Mouse (Mus musculus): ENCODE data around the gene Tmem235. TPM values are rescaled to one million over a fixed set of nuclear protein-coding genes. Genes with fewer than 3 reads are reported as not detected.

Tmem235 gene
- total RNA-seq, 1 experiment: 0.36 TPM

GRCm38 (mm10) chr11:117848271-117848984 lies 12.1 kb upstream of the Tmem235 start:
- no peak for TF ChIP-seq MAFK (IDR thresholded peaks at IDR 0.05; ENCODE audit: insufficient read depth, low read depth, low read length)
- in situ Hi-C loops (cut with MboI; ENCODE audit: low sequenced_read_pairs in 2 of 2, unreplicated experiment in 2 of 2): no loop called here
- H3K9me3 ChIP-seq (ENCODE audit: control insufficient read depth, insufficient read depth, low read depth, low read length): no peaks in the 10 kb centered on the region
- peak overlapping the region; percentile 73 for H3K9ac ChIP-seq (ENCODE audit: insufficient read depth, low read depth, low read length, poor library complexity, severe bottlenecking)
- no peak for DNase-seq (ENCODE audit: low read depth, low spot score)
- H3K4me3 ChIP-seq (ENCODE audit: insufficient read depth in 1 of 2, low read depth in 1 of 2, low read length in 2 of 2, poor library complexity in 1 of 2, severe bottlenecking in 1 of 2): peak overlapping the region; percentile 73 to 99
- H3K36me3 ChIP-seq (ENCODE audit: control insufficient read depth, insufficient read depth, low read length, poor library complexity, severe bottlenecking): peaks cover 13% of the 10 kb centered on the region
- H3K27ac ChIP-seq (ENCODE audit: insufficient read depth, low read depth, low read length, poor library complexity, severe bottlenecking): peak overlapping the region; percentile 58
- H3K4me1 ChIP-seq (ENCODE audit: control insufficient read depth in 2 of 2, insufficient read depth in 2 of 2, low read length in 2 of 2, poor library complexity in 1 of 2): peaks cover 0 to 12% of the 10 kb centered on the region in 2 experiments; a peak in 2 of 4 replicates

- Histone ChIP-seq H3K36me3 (ENCODE audit: control insufficient read depth, insufficient read depth, low read length, poor library complexity, severe bottlenecking) (peaks cover 17% of the 10 kb centered on the region), H3K27ac (ENCODE audit: insufficient read depth, low read depth, low read length, poor library complexity, severe bottlenecking) (peak within 1 kb of the TSS; percentile 94), H3K9me3 (ENCODE audit: control insufficient read depth, insufficient read depth, low read depth, low read length) (no peaks in the 10 kb centered on the region), H3K4me1 (ENCODE audit: control insufficient read depth in 2 of 2, insufficient read depth in 2 of 2, low read length in 2 of 2, poor library complexity in 1 of 2) (peaks cover 0 to 12% of the 10 kb centered on the region in 2 experiments; a peak in 2 of 4 replicates), H3K9ac (ENCODE audit: insufficient read depth, low read depth, low read length, poor library complexity, severe bottlenecking) (peak within 1 kb of the TSS; percentile 98), H3K4me3 (ENCODE audit: insufficient read depth in 1 of 2, low read depth in 1 of 2, low read length in 2 of 2, poor library complexity in 1 of 2, severe bottlenecking in 1 of 2) (peak within 1 kb of the TSS; percentile 96 to 99)
- peak; percentile 90 for DNase-seq (ENCODE audit: low read depth, low spot score)
- no peak for TF ChIP-seq CHD2 (IDR thresholded peaks at IDR 0.05; ENCODE audit: low read depth, low read length)
- no peak for TF ChIP-seq ZC3H11A (IDR thresholded peaks at IDR 0.05; ENCODE audit: borderline replicate concordance, low read depth, low read length)
- TF ChIP-seq MAFK (IDR thresholded peaks at IDR 0.05; ENCODE audit: insufficient read depth, low read depth, low read length): no peak
- TF ChIP-seq ZNF384 (IDR thresholded peaks at IDR 0.05; ENCODE audit: low read depth, low read length): no peak
- 0 out of 2 replicates have a peak, but pooled peaks have one; percentile 44 for TF ChIP-seq HCFC1 (IDR thresholded peaks at IDR 0.05; ENCODE audit: borderline replicate concordance, insufficient read depth, low read length)
- in situ Hi-C loops (cut with MboI; ENCODE audit: low sequenced_read_pairs in 2 of 2, unreplicated experiment in 2 of 2): no loop called here
These were observed 11.4 kb upstream of the Tmem235 start, which contains the start of gene Birc5 for GRCm38 (mm10) chr11:117848985-117849671. TSS of gene Birc5 (plus strand) at chr11:117849251.

- no peak overlapping the region for H3K9ac ChIP-seq (ENCODE audit: insufficient read depth, low read depth, low read length, poor library complexity, severe bottlenecking)
- no peak overlapping the region for H3K4me3 ChIP-seq (ENCODE audit: insufficient read depth in 1 of 2, low read depth in 1 of 2, low read length in 2 of 2, poor library complexity in 1 of 2, severe bottlenecking in 1 of 2)
- peaks cover 44% of the 10 kb centered on the region for H3K36me3 ChIP-seq (ENCODE audit: control insufficient read depth, insufficient read depth, low read length, poor library complexity, severe bottlenecking)
- DNase-seq (ENCODE audit: low read depth, low spot score): no peak
- in situ Hi-C loops (cut with MboI; ENCODE audit: low sequenced_read_pairs in 2 of 2, unreplicated experiment in 2 of 2): loop anchor here in 1 of 2 experiments (25.0 kb wide), 1 partner anchor 384 kb away; the partner anchor contains the start of gene Cyth1
- H3K9me3 ChIP-seq (ENCODE audit: control insufficient read depth, insufficient read depth, low read depth, low read length): no peaks in the 10 kb centered on the region
- no peak overlapping the region for H3K27ac ChIP-seq (ENCODE audit: insufficient read depth, low read depth, low read length, poor library complexity, severe bottlenecking)
- H3K4me1 ChIP-seq (ENCODE audit: control insufficient read depth in 2 of 2, insufficient read depth in 2 of 2, low read length in 2 of 2, poor library complexity in 1 of 2): peaks cover 0 to 4% of the 10 kb centered on the region in 2 experiments; a peak in 1 of 4 replicates
- TF ChIP-seq CHD2 (IDR thresholded peaks at IDR 0.05; ENCODE audit: low read depth, low read length): no peak
- no peak for TF ChIP-seq HCFC1 (IDR thresholded peaks at IDR 0.05; ENCODE audit: borderline replicate concordance, insufficient read depth, low read length)
- no peak for TF ChIP-seq ZNF384 (IDR thresholded peaks at IDR 0.05; ENCODE audit: low read depth, low read length)
- TF ChIP-seq ZC3H11A (IDR thresholded peaks at IDR 0.05; ENCODE audit: borderline replicate concordance, low read depth, low read length): no peak
- TF ChIP-seq MAFK (IDR thresholded peaks at IDR 0.05; ENCODE audit: insufficient read depth, low read depth, low read length): no peak
These were observed 7.7 kb upstream of the Tmem235 start for GRCm38 (mm10) chr11:117852875-117853274.

DNA sequence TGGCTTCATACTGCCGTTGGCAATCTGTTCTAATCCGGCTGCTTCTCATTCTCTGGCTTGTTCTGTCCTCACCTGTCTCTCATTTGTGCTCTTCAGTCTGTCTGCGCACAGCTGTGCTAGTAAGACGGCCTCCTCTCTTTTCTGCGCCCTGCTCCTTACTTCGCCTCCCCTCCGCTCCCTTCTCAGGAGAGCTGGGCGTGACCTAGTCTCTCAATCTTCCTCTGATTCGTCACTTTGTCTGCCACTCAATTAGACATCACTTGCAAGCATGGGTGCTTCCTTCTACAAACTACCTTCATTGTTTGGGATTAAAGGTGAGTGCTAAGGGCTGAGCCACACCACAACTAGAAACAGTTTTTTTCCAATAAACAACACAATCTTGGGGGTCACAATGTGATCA lies 6.3 kb upstream of the Tmem235 start:
- H3K36me3 ChIP-seq (ENCODE audit: control insufficient read depth, insufficient read depth, low read length, poor library complexity, severe bottlenecking): peaks cover 51% of the 10 kb centered on the region
- H3K9ac ChIP-seq (ENCODE audit: insufficient read depth, low read depth, low read length, poor library complexity, severe bottlenecking): no peak overlapping the region; the same call in 1 of the 2 replicates
- peaks cover 0 to 14% of the 10 kb centered on the region in 2 experiments; a peak in 1 of 4 replicates for H3K4me1 ChIP-seq (ENCODE audit: control insufficient read depth in 2 of 2, insufficient read depth in 2 of 2, low read length in 2 of 2, poor library complexity in 1 of 2)
- no peak overlapping the region for H3K4me3 ChIP-seq (ENCODE audit: insufficient read depth in 1 of 2, low read depth in 1 of 2, low read length in 2 of 2, poor library complexity in 1 of 2, severe bottlenecking in 1 of 2)
- DNase-seq (ENCODE audit: low read depth, low spot score): no peak
- in situ Hi-C loops (cut with MboI; ENCODE audit: low sequenced_read_pairs in 2 of 2, unreplicated experiment in 2 of 2): loop anchor here in 1 of 2 experiments (25.0 kb wide), 1 partner anchor 383 kb away; the partner anchor contains the start of gene Cyth1
- no peak for TF ChIP-seq MAFK (IDR thresholded peaks at IDR 0.05; ENCODE audit: insufficient read depth, low read depth, low read length)
- TF ChIP-seq ZNF384 (IDR thresholded peaks at IDR 0.05; ENCODE audit: low read depth, low read length): no peak
- no peak for TF ChIP-seq ZC3H11A (IDR thresholded peaks at IDR 0.05; ENCODE audit: borderline replicate concordance, low read depth, low read length)
- no peak for TF ChIP-seq HCFC1 (IDR thresholded peaks at IDR 0.05; ENCODE audit: borderline replicate concordance, insufficient read depth, low read length)
- TF ChIP-seq CHD2 (IDR thresholded peaks at IDR 0.05; ENCODE audit: low read depth, low read length): peak; percentile 25; the same call in 1 of the 2 replicates
- H3K27ac ChIP-seq (ENCODE audit: insufficient read depth, low read depth, low read length, poor library complexity, severe bottlenecking): no peak overlapping the region
- H3K9me3 ChIP-seq (ENCODE audit: control insufficient read depth, insufficient read depth, low read depth, low read length): no peaks in the 10 kb centered on the region

All from ES-E14 (cell line).